Mouse (Mus musculus): ENCODE measurements at regions not wholly inside any gene's neighbourhood (a gene's known extent, or its start where the extent isn't known, plus 50 kb on each side); places are given as distances from the start of the nearest gene placed in this dataset.

- no peak for DNase-seq
These were observed 122.8 kb downstream of the Klhl25 start for GRCm38 (mm10) chr7:75970914-75971313.

GRCm38 (mm10) chr7:75971706-75972105, 123.6 kb downstream of the Klhl25 start:
- Histone ChIP-seq H3K4me3 (ENCODE audit: insufficient read depth, low read depth, low read length) (no peak overlapping the region), H3K4me1 (ENCODE audit: control insufficient read depth, insufficient read depth, low read length) (no peaks in the 10 kb centered on the region), H3K27ac (ENCODE audit: insufficient read depth, low read depth, low read length) (no peak overlapping the region), H3K36me3 (ENCODE audit: control insufficient read depth, insufficient read depth, low read length) (no peaks in the 10 kb centered on the region), H3K27me3 (replicated peaks; ENCODE audit: control insufficient read depth, insufficient read depth, low read length) (no peaks in the 10 kb centered on the region)
- DNase-seq: no peak
- WGBS: 80% methylated on average over 3 of the region's 3 CpGs
- no peak for TF ChIP-seq POLR2A (IDR thresholded peaks at IDR 0.05; ENCODE audit: low read depth, low read length)
- TF ChIP-seq CTCF (conservative IDR thresholded peaks at IDR 0.05; ENCODE audit: insufficient read depth, insufficient read length, low read depth, low read length): no peak

More at GRCm38 (mm10) chr7:75970914-75971313, 122.8 kb downstream of the Klhl25 start:
- no peak for TF ChIP-seq CTCF (conservative IDR thresholded peaks at IDR 0.05; ENCODE audit: insufficient read depth, insufficient read length, low read depth, low read length)
- no peak for TF ChIP-seq POLR2A (IDR thresholded peaks at IDR 0.05; ENCODE audit: low read depth, low read length)
- Histone ChIP-seq H3K27me3 (replicated peaks; ENCODE audit: control insufficient read depth, insufficient read depth, low read length) (no peaks in the 10 kb centered on the region), H3K36me3 (ENCODE audit: control insufficient read depth, insufficient read depth, low read length) (no peaks in the 10 kb centered on the region), H3K27ac (ENCODE audit: insufficient read depth, low read depth, low read length) (no peak overlapping the region), H3K4me1 (ENCODE audit: control insufficient read depth, insufficient read depth, low read length) (no peaks in the 10 kb centered on the region), H3K4me3 (ENCODE audit: insufficient read depth, low read depth, low read length) (no peak overlapping the region)
- WGBS: 76% methylated on average over 7 of the region's 7 CpGs

GRCm38 (mm10) chr7:75981560-75981959, 133.4 kb downstream of the Klhl25 start:
- Histone ChIP-seq H3K27me3 (replicated peaks; ENCODE audit: control insufficient read depth, insufficient read depth, low read length) (no peaks in the 10 kb centered on the region; the same call in 1 of the 2 replicates), H3K36me3 (ENCODE audit: control insufficient read depth, insufficient read depth, low read length) (no peaks in the 10 kb centered on the region), H3K4me1 (ENCODE audit: control insufficient read depth, insufficient read depth, low read length) (no peaks in the 10 kb centered on the region), H3K27ac (ENCODE audit: insufficient read depth, low read depth, low read length) (no peak overlapping the region), H3K4me3 (ENCODE audit: insufficient read depth, low read depth, low read length) (no peak overlapping the region)
- TF ChIP-seq CTCF (conservative IDR thresholded peaks at IDR 0.05; ENCODE audit: insufficient read depth, insufficient read length, low read depth, low read length) (no peak), POLR2A (IDR thresholded peaks at IDR 0.05; ENCODE audit: low read depth, low read length) (no peak)
- DNase-seq: no peak
- WGBS: 41% methylated on average over 5 of the region's 5 CpGs

GRCm38 (mm10) chr7:75983029-75983808, 135.1 kb downstream of the Klhl25 start:
- Histone ChIP-seq H3K4me3 (ENCODE audit: insufficient read depth, low read depth, low read length) (no peak overlapping the region), H3K27me3 (replicated peaks; ENCODE audit: control insufficient read depth, insufficient read depth, low read length) (no peaks in the 10 kb centered on the region; the same call in 1 of the 2 replicates), H3K4me1 (ENCODE audit: control insufficient read depth, insufficient read depth, low read length) (no peaks in the 10 kb centered on the region), H3K36me3 (ENCODE audit: control insufficient read depth, insufficient read depth, low read length) (no peaks in the 10 kb centered on the region), H3K27ac (ENCODE audit: insufficient read depth, low read depth, low read length) (no peak overlapping the region)
- DNase-seq: no peak
- WGBS: 7% methylated on average over 23 of the region's 23 CpGs
- no peak for TF ChIP-seq CTCF (conservative IDR thresholded peaks at IDR 0.05; ENCODE audit: insufficient read depth, insufficient read length, low read depth, low read length)
- no peak for TF ChIP-seq POLR2A (IDR thresholded peaks at IDR 0.05; ENCODE audit: low read depth, low read length)

GRCm38 (mm10) chr7:75983809-75984171, 135.7 kb downstream of the Klhl25 start:
- 39% methylated on average over 7 of the region's 7 CpGs for WGBS
- no peak for DNase-seq
- no peak for TF ChIP-seq POLR2A (IDR thresholded peaks at IDR 0.05; ENCODE audit: low read depth, low read length)
- no peak for TF ChIP-seq CTCF (conservative IDR thresholded peaks at IDR 0.05; ENCODE audit: insufficient read depth, insufficient read length, low read depth, low read length)
- no peak overlapping the region for H3K4me3 ChIP-seq (ENCODE audit: insufficient read depth, low read depth, low read length)
- H3K27me3 ChIP-seq (replicated peaks; ENCODE audit: control insufficient read depth, insufficient read depth, low read length): no peaks in the 10 kb centered on the region; the same call in 1 of the 2 replicates
- H3K4me1 ChIP-seq (ENCODE audit: control insufficient read depth, insufficient read depth, low read length): no peaks in the 10 kb centered on the region
- H3K27ac ChIP-seq (ENCODE audit: insufficient read depth, low read depth, low read length): no peak overlapping the region
- no peaks in the 10 kb centered on the region for H3K36me3 ChIP-seq (ENCODE audit: control insufficient read depth, insufficient read depth, low read length)

GRCm38 (mm10) chr7:75998853-75999252, 150.7 kb downstream of the Klhl25 start:
- WGBS: 59% methylated on average over 5 of the region's 5 CpGs
- Histone ChIP-seq H3K27me3 (replicated peaks; ENCODE audit: control insufficient read depth, insufficient read depth, low read length) (no peaks in the 10 kb centered on the region), H3K36me3 (ENCODE audit: control insufficient read depth, insufficient read depth, low read length) (no peaks in the 10 kb centered on the region), H3K4me1 (ENCODE audit: control insufficient read depth, insufficient read depth, low read length) (no peaks in the 10 kb centered on the region), H3K27ac (ENCODE audit: insufficient read depth, low read depth, low read length) (no peak overlapping the region), H3K4me3 (ENCODE audit: insufficient read depth, low read depth, low read length) (no peak overlapping the region)
- DNase-seq: no peak
- TF ChIP-seq POLR2A (IDR thresholded peaks at IDR 0.05; ENCODE audit: low read depth, low read length) (no peak), CTCF (conservative IDR thresholded peaks at IDR 0.05; ENCODE audit: insufficient read depth, insufficient read length, low read depth, low read length) (no peak)

- H3K4me3 ChIP-seq (ENCODE audit: insufficient read depth, low read depth, low read length): no peak overlapping the region
- 77% methylated on average over 2 of the region's 2 CpGs for WGBS
- H3K4me1 ChIP-seq (ENCODE audit: control insufficient read depth, insufficient read depth, low read length): no peaks in the 10 kb centered on the region
- TF ChIP-seq POLR2A (IDR thresholded peaks at IDR 0.05; ENCODE audit: low read depth, low read length) (no peak), CTCF (conservative IDR thresholded peaks at IDR 0.05; ENCODE audit: insufficient read depth, insufficient read length, low read depth, low read length) (no peak)
- no peaks in the 10 kb centered on the region for H3K27me3 ChIP-seq (replicated peaks; ENCODE audit: control insufficient read depth, insufficient read depth, low read length)
- H3K27ac ChIP-seq (ENCODE audit: insufficient read depth, low read depth, low read length): no peak overlapping the region
- DNase-seq: no peak
- H3K36me3 ChIP-seq (ENCODE audit: control insufficient read depth, insufficient read depth, low read length): no peaks in the 10 kb centered on the region
These were observed 151.3 kb downstream of the Klhl25 start for GRCm38 (mm10) chr7:75999324-75999907.

Measured in kidney, adult 2 months (tissue).